Mouse (Mus musculus) thymus, adult 2 months (tissue): ENCODE measurements around the gene Me1.

ENCODE experiments used
- CTCF ChIP-seq: fragments of 200-500 bp; IDR thresholded peaks from 2 replicates; pipeline ENCODE4 v1.5.1; 2012; ENCODE audit warnings: mild to moderate bottlenecking, control low read depth, low read length, moderate library complexity, borderline replicate concordance; ENCODE audit not compliant: control insufficient read depth, poor library complexity, insufficient read depth; ENCODE audit errors: extremely low read depth
- POLR2A ChIP-seq: fragments of 200-500 bp; IDR thresholded peaks from 2 replicates; pipeline ENCODE4 v1.6.1; 2012; ENCODE audit warnings: mild to moderate bottlenecking, low read length, control low read depth, moderate library complexity; ENCODE audit not compliant: control insufficient read depth, poor library complexity, insufficient read depth; ENCODE audit errors: extremely low read depth

- no peak for TF ChIP-seq CTCF
- TF ChIP-seq POLR2A = no peak
Observed at GRCm38 (mm10) chr9:86729811-86730210, 34.1 kb upstream of the Me1 start.
